Mouse (Mus musculus) lung, postnatal 0 days (tissue): Measurements from ENCODE around the gene Dido1. TPM values are rescaled to one million over a fixed set of nuclear protein-coding genes. Genes with fewer than 3 reads are reported as not detected.

Source experiments
- ATAC-seq: fragments of 200-750 bp; cut with Nextera tagmentation; 2 replicates; pipeline ENCODE4 v1.8.0; 2017; ENCODE audit warnings: moderate library complexity
- DNase-seq: peaks from one replicate; pipeline ENCODE4 v3.0.0-alpha.2; 2016; ENCODE audit warnings: low spot score
- H3K27ac ChIP-seq: fragments of 300-500 bp; sonication (generic); 2 replicates; pipeline ENCODE4 v1.5.1; 2014; ENCODE audit warnings: antibody characterized with exemption, mild to moderate bottlenecking, low read length, mixed read lengths
- H3K27me3 ChIP-seq: fragments of 300-500 bp; sonication (generic); replicated peaks from 2 replicates; pipeline ENCODE4 v1.6.1; 2014; ENCODE audit warnings: low read length, mixed read lengths; ENCODE audit not compliant: insufficient read depth
- H3K36me3 ChIP-seq: fragments of 300-500 bp; sonication (generic); 2 replicates; pipeline ENCODE4 v1.6.1; 2014; ENCODE audit warnings: low read length, mixed read lengths; ENCODE audit not compliant: insufficient read depth
- H3K4me1 ChIP-seq: fragments of 300-500 bp; sonication (generic); 2 replicates; pipeline ENCODE4 v1.6.1; 2014; ENCODE audit warnings: antibody characterized with exemption, low read depth, low read length, mixed read lengths; ENCODE audit not compliant: insufficient read depth
- H3K4me2 ChIP-seq: fragments of 300-500 bp; sonication (generic); replicated peaks from 2 replicates; pipeline ENCODE4 v1.6.1; 2014; ENCODE audit warnings: low read depth, mild to moderate bottlenecking, low read length, moderate library complexity, mixed read lengths
- H3K4me3 ChIP-seq: fragments of 300-500 bp; sonication (generic); 2 replicates; pipeline ENCODE4 v1.5.1; 2014; ENCODE audit warnings: low read depth, low read length
- H3K9ac ChIP-seq: fragments of 300-500 bp; sonication (generic); replicated peaks from 2 replicates; pipeline ENCODE4 v1.6.1; 2014; ENCODE audit warnings: low read depth, mild to moderate bottlenecking
- H3K9me3 ChIP-seq: fragments of 300-500 bp; sonication (generic); 2 replicates; pipeline ENCODE4 v1.6.1; 2016; ENCODE audit warnings: low read length, mixed read lengths
- CTCF ChIP-seq: IDR thresholded peaks from 2 replicates; pipeline ENCODE4 v1.5.1; 2016; ENCODE audit warnings: antibody characterized with exemption, mild to moderate bottlenecking
- EP300 ChIP-seq: IDR thresholded peaks from 2 replicates; pipeline ENCODE4 v1.6.1; 2016; ENCODE audit warnings: antibody characterized with exemption, mild to moderate bottlenecking, control low read depth
- WGBS: fragments of 180-500 bp; shearing (Covaris S2); extraction: QIAGEN DNeasy Blood & Tissue Kit; methylation state at CpG from one replicate; pipeline ENCODE4 v1.1.7; 2014; 5-methylcytosine and 5-hydroxymethylcytosine counted together
- polyA plus RNA-seq: library from polyadenylated mRNA; unstranded; fragments of >200 nt; fragmentation: Nextera tagmentation; extraction: Ambion mirVana; gene quantifications from 2 replicates; pipeline ENCODE4 v1.2.1, GENCODE M21; 2015

Dido1 gene
- polyA plus RNA-seq, 1 experiment from 2014 or later: 14.9 TPM

DNA sequence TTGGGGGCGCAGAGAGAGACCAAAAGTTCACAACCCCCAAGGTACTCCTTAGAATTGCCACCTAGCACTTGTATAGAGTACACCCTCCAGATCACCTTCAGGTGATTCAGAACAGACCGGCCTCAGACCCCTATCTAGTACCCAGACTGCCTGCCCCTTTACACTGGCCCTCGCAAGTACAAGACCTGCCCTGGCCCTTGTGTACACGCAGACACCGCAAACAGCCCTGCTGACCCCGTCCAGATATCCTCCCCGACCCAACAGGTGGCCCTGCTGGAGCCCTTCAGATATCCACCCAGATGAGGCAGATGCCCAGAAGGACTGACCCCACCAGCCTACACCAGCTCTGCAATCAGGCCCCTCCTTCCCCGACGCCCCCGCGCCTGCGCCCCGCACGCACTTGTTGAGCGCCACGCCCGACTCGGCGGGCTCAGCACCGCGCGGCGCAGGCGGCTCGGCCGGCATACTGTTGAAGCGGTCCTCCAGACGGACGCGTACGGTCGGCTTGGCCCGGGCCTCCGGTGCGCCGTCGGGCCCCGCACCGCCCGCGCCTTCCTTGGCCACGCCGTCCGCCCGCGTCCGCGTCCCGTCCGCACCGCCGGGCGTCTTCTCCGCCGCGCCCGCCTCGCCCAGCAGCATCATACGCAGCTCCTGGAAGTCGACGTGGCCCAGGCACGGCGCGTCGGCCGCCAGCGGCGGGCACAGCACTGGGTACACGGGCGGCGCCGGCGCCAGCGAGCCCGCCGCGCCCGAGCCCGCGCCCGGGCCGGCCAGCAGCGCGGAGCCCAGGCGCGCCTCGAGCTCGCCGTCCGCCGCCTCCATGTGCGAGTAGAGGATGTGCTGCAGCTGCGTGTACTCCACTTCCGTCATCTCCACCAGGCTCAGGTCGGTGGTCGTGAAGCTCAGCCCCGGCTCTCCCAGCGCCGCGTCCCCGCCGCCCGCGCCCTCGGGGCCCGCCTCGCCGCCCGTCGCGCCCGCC, 67.9 kb downstream of the Dido1 start:
- WGBS: 2% methylated on average over 69 of the region's 112 CpGs
- Histone ChIP-seq H3K4me3 (peak overlapping the region; percentile 15), H3K27me3 (peaks cover 20% of the 10 kb centered on the region; the same call in 1 of the 2 replicates), H3K9me3 (peaks cover 13% of the 10 kb centered on the region), H3K4me1 (no peaks in the 10 kb centered on the region), H3K9ac (no peak overlapping the region), H3K27ac (no peak overlapping the region), H3K4me2 (peak overlapping the region; percentile 38), H3K36me3 (no peaks in the 10 kb centered on the region)
- ATAC-seq (peak; percentile 52; the same call in 1 of the 2 replicates), DNase-seq (no peak)
- TF ChIP-seq CTCF (no peak), EP300 (no peak)

DNA sequence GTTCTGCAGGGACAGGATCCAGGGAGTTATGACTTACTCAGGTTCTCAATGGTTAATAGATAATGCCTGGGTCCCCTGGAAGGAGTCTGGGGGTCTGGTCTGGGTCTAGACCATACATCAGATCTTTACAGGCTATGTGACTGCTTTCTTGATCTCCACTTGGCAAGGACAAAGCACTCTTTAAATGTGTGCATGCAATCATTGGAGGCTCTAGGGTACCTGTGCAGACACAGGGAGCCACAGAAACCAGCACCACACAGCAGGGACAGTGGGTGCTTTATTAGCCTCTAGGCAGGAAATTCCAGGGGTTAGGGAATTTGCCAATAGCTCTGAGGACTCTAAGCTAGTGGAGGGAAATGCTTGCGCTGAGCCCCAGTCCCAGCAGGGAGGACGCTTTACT, 97.9 kb downstream of the Dido1 start:
- Histone ChIP-seq H3K4me3 (no peak overlapping the region), H3K4me1 (no peaks in the 10 kb centered on the region), H3K27me3 (no peaks in the 10 kb centered on the region), H3K9me3 (no peaks in the 10 kb centered on the region), H3K27ac (no peak overlapping the region), H3K36me3 (no peaks in the 10 kb centered on the region), H3K9ac (no peak overlapping the region), H3K4me2 (no peak overlapping the region)
- WGBS: 61% methylated on average over 2 of the region's 2 CpGs
- TF ChIP-seq CTCF (no peak), EP300 (no peak)
- DNase-seq (no peak), ATAC-seq (no peak)

DNA sequence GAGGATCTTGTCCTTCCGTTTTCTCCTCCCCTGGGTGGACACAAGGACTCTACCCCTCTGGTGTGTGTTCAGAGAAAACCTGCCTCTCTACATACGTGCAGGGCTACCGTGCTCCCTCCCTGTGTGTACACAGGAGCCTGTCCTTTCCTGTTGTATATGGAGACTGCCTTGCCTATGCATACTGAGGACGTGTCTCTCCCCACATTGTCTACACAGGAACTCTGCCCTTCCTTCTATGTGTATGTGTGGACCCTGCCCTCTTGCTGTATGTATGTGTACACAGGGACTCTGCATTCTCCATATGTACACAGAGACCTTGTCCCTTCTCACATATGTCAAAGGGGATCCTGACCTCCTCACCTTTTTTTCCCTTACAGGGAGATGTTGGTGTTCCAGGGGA, 99.5 kb downstream of the Dido1 start:
- WGBS: 50% methylated on average over 4 of the region's 4 CpGs
- Histone ChIP-seq H3K4me3 (no peak overlapping the region), H3K4me1 (no peaks in the 10 kb centered on the region), H3K27ac (no peak overlapping the region), H3K9me3 (no peaks in the 10 kb centered on the region), H3K27me3 (no peaks in the 10 kb centered on the region), H3K4me2 (no peak overlapping the region), H3K9ac (no peak overlapping the region), H3K36me3 (no peaks in the 10 kb centered on the region)
- ATAC-seq (no peak), DNase-seq (no peak)
- TF ChIP-seq CTCF (no peak), EP300 (no peak)

Other genes with a start within 250 kb of the Dido1 start
- gene Ntsr1, start 210.0 kb downstream of the Dido1 start, polyA plus RNA-seq: 0.05 and 0.06 TPM in 2 replicates
- 20.5 and 22.4 TPM in 2 replicates for gene Mrgbp, start 128.7 kb downstream of the Dido1 start, polyA plus RNA-seq
- 37.5 and 38.3 TPM in 2 replicates for gene Ogfr, start 120.8 kb downstream of the Dido1 start, polyA plus RNA-seq
- gene Col9a3, start 112.2 kb downstream of the Dido1 start, polyA plus RNA-seq: 0.30 and 0.33 TPM in 2 replicates
- gene Tcfl5, start 67.3 kb downstream of the Dido1 start, polyA plus RNA-seq: not detected in 2 replicates
- gene Gid8, start 118 bp upstream of the Dido1 start, polyA plus RNA-seq: 38.7 and 38.8 TPM in 2 replicates
- gene Slc17a9, start 15.3 kb upstream of the Dido1 start, polyA plus RNA-seq: 1.4 and 1.7 TPM in 2 replicates
- not detected in 2 replicates for gene Bhlhe23, start 66.9 kb upstream of the Dido1 start, polyA plus RNA-seq
- 40.3 and 42.4 TPM in 2 replicates for gene Ythdf1, start 210.9 kb upstream of the Dido1 start, polyA plus RNA-seq
- not detected in 2 replicates for gene Birc7, start 219.0 kb upstream of the Dido1 start, polyA plus RNA-seq
- gene Nkain4, start 244.7 kb upstream of the Dido1 start, polyA plus RNA-seq: 110 and 113 TPM in 2 replicates